Mouse (Mus musculus) frontal cortex, adult (tissue): ENCODE measurements around the gene Srpr.

Experiments used
- ATAC-seq: cut with Nextera tagmentation; 2 replicates; pipeline ENCODE4 v1.9.2; 2017; ENCODE audit warnings: mild to moderate bottlenecking, moderate library complexity, mixed read lengths; ENCODE audit not compliant: low TSS enrichment

Srpr gene

GRCm38 (mm10) chr9:35188700-35189099 is 11.3 kb upstream of the Srpr start:
- ATAC-seq = peak; percentile 76

GRCm38 (mm10) chr9:35192983-35193542 is 6.9 kb upstream of the Srpr start:
- no peak for ATAC-seq

- ATAC-seq = no peak
Observed at GRCm38 (mm10) chr9:35194048-35194447, 5.9 kb upstream of the Srpr start.

- no peak for ATAC-seq
Observed at GRCm38 (mm10) chr9:35197625-35198024, 2.4 kb upstream of the Srpr start.

GRCm38 (mm10) chr9:35198351-35198750 is 1.6 kb upstream of the Srpr start:
- ATAC-seq = no peak

GRCm38 (mm10) chr9:35198945-35199771 is 817 bp upstream of the Srpr start:
- peak; percentile 14 for ATAC-seq

- ATAC-seq = peak; percentile 67
Observed at GRCm38 (mm10) chr9:35200529-35201060, 620 bp downstream of the Srpr start.

GRCm38 (mm10) chr9:35203536-35203935 is 3.6 kb downstream of the Srpr start:
- ATAC-seq = no peak

- no peak for ATAC-seq
Observed at GRCm38 (mm10) chr9:35204421-35204820, 4.4 kb downstream of the Srpr start.

GRCm38 (mm10) chr9:35210542-35211474 is 10.8 kb downstream of the Srpr start, which contains the start of gene Foxred1:
Gene Foxred1, minus strand, starts transcription at chr9:35211055.
- ATAC-seq = peak; percentile 97

GRCm38 (mm10) chr9:35211573-35212511 is 11.9 kb downstream of the Srpr start:
- ATAC-seq = no peak

GRCm38 (mm10) chr9:35217963-35218362 is 18.0 kb downstream of the Srpr start:
- ATAC-seq = no peak

GRCm38 (mm10) chr9:35223466-35223865 is 23.5 kb downstream of the Srpr start:
- ATAC-seq = no peak

- ATAC-seq = no peak
Observed at GRCm38 (mm10) chr9:35228671-35229070, 28.7 kb downstream of the Srpr start.

- ATAC-seq = no peak
Observed at GRCm38 (mm10) chr9:35235996-35236395, 36.0 kb downstream of the Srpr start.

- ATAC-seq = no peak
Observed at GRCm38 (mm10) chr9:35238371-35238770, 38.4 kb downstream of the Srpr start.

- 0 out of 2 replicates have a peak, but pooled peaks have one; percentile 13 for ATAC-seq
Observed at GRCm38 (mm10) chr9:35238915-35239571, 39.1 kb downstream of the Srpr start.

- no peak for ATAC-seq
Observed at GRCm38 (mm10) chr9:35239734-35240133, 39.8 kb downstream of the Srpr start.

GRCm38 (mm10) chr9:35247405-35247804 is 47.4 kb downstream of the Srpr start:
- peak; percentile 72 for ATAC-seq

GRCm38 (mm10) chr9:35249476-35249875 is 49.5 kb downstream of the Srpr start:
- ATAC-seq = no peak
